ENCODE assay signal across 9 mouse cellular contexts in genomic region chrX:103447539-103448169, GRCm38 (mm10). TPM values are rescaled to one million over a fixed set of nuclear protein-coding genes. Genes with fewer than 3 reads are reported as not detected.
DNase-seq lines count a peak whose midpoint lies in the region; ATAC-seq and TF ChIP-seq lines count a peak whose summit lies in the region.
"Had no signal": no experiment of that assay in that cellular context is flagged by ENCODE, and none has a peak within 500 bp of the region (broad histone marks: within the 10 kb centered on the region; RNA-seq: fewer than 3 reads in every experiment).

No protein-coding gene starts in this region.

- 9% methylated on average over 34 of the region's 34 CpGs for WGBS in heart, adult 2 months
- WGBS in heart, embryonic 11.5 days (ENCODE audit: insufficient replicate concordance) = 9% methylated on average over 34 of the region's 34 CpGs
- WGBS in liver, postnatal 0 days (ENCODE audit: insufficient replicate concordance) = 13% methylated on average over 34 of the region's 34 CpGs
- 8% methylated on average over 34 of the region's 34 CpGs for WGBS in neural tube, embryonic 13.5 days

- 0 out of 2 replicates have a peak overlapping the region, but pooled peaks have one; percentile 12 for H3K27ac ChIP-seq in heart, adult 2 months
- H3K27ac ChIP-seq in heart, embryonic 11.5 days (ENCODE audit: low read depth, low read length) = no peak overlapping the region
- no peak overlapping the region for H3K27ac ChIP-seq in liver, postnatal 0 days (ENCODE audit: low read depth)
- no peak overlapping the region for H3K27ac ChIP-seq in neural tube, embryonic 13.5 days (replicated peaks)

- intact Hi-C loops in heart, adult 2 months (cut with DNase I) = no loop called here

- TF ChIP-seq CTCF in heart, adult 2 months (IDR thresholded peaks at IDR 0.05) = no peak
- TF ChIP-seq CTCF in liver, postnatal 0 days (IDR thresholded peaks at IDR 0.05; ENCODE audit: low read depth) = no peak

- H3K36me3 ChIP-seq in heart, adult 2 months (ENCODE audit: control insufficient read depth, insufficient read depth, low read length) = no peaks in the 10 kb centered on the region
- no peaks in the 10 kb centered on the region for H3K36me3 ChIP-seq in heart, embryonic 11.5 days (ENCODE audit: control insufficient read depth, insufficient read depth, low read length)
- H3K36me3 ChIP-seq in liver, postnatal 0 days (replicated peaks; ENCODE audit: insufficient read depth, low read length) = no peaks in the 10 kb centered on the region
- no peaks in the 10 kb centered on the region for H3K36me3 ChIP-seq in neural tube, embryonic 13.5 days

- H3K9ac ChIP-seq in heart, adult 2 months (ENCODE audit: low read depth, low read length) = no peak overlapping the region
- peak overlapping the region; percentile 34; the same call in 1 of the 2 replicates for H3K9ac ChIP-seq in heart, embryonic 11.5 days (ENCODE audit: low read depth, low read length)
- H3K9ac ChIP-seq in liver, postnatal 0 days (replicated peaks) = no peak overlapping the region
- peak overlapping the region; percentile 43; the same call in 1 of the 2 replicates for H3K9ac ChIP-seq in neural tube, embryonic 13.5 days

- H3K9me3 ChIP-seq in heart, embryonic 11.5 days (replicated peaks; ENCODE audit: control insufficient read depth, low read length) = no peaks in the 10 kb centered on the region
- no peaks in the 10 kb centered on the region for H3K9me3 ChIP-seq in liver, postnatal 0 days (ENCODE audit: low read length)
- H3K9me3 ChIP-seq in neural tube, embryonic 13.5 days = no peaks in the 10 kb centered on the region

- H3K4me1 ChIP-seq in heart, adult 2 months (ENCODE audit: control insufficient read depth, insufficient read depth, low read length) = no peaks in the 10 kb centered on the region
- H3K4me1 ChIP-seq in heart, embryonic 11.5 days (ENCODE audit: control insufficient read depth, insufficient read depth, low read length) = no peaks in the 10 kb centered on the region
- peaks cover 3% of the 10 kb centered on the region; the same call in 1 of the 2 replicates for H3K4me1 ChIP-seq in liver, postnatal 0 days (ENCODE audit: insufficient read depth)
- H3K4me1 ChIP-seq in neural tube, embryonic 13.5 days (replicated peaks) = no peaks in the 10 kb centered on the region

- no peaks in the 10 kb centered on the region for H3K79me2 ChIP-seq in heart, adult 2 months (replicated peaks; ENCODE audit: control insufficient read depth, insufficient read depth, low read length)

- no peak for TF ChIP-seq POLR2A in heart, adult 2 months (IDR thresholded peaks at IDR 0.05; ENCODE audit: insufficient read depth, low read depth, low read length)

- DNase-seq in heart, adult 2 months = peak in 1 of 2 experiments; percentile 30
- DNase-seq in heart, adult 8-10 months (ENCODE audit: low spot score) = no peak
- peak; percentile 21 to 68 for DNase-seq in cerebellum, postnatal 14 days
- peak; percentile 2 to 38 for DNase-seq in kidney, adult 8-10 months
- DNase-seq in liver, postnatal 0 days = peak; percentile 13
- peak; percentile 27 for DNase-seq in thymus, postnatal 25 days

- H3K4me2 ChIP-seq in heart, embryonic 11.5 days = peak overlapping the region; percentile 69
- peak overlapping the region; percentile 64 for H3K4me2 ChIP-seq in liver, postnatal 0 days (ENCODE audit: low read depth, low read length)
- H3K4me2 ChIP-seq in neural tube, embryonic 13.5 days = peak overlapping the region; percentile 62

- peaks cover 2% of the 10 kb centered on the region; the same call in 1 of the 2 replicates for H3K27me3 ChIP-seq in heart, adult 2 months (ENCODE audit: control insufficient read depth, insufficient read depth, low read length)
- peaks cover 34% of the 10 kb centered on the region for H3K27me3 ChIP-seq in heart, embryonic 11.5 days (ENCODE audit: control insufficient read depth, insufficient read depth, low read length)
- H3K27me3 ChIP-seq in liver, postnatal 0 days (ENCODE audit: insufficient read depth, low read length) = peaks cover 22% of the 10 kb centered on the region
- H3K27me3 ChIP-seq in neural tube, embryonic 13.5 days = peaks cover 75% of the 10 kb centered on the region
- H3K27me3 ChIP-seq: CH12.LX had no signal

- no peak for TF ChIP-seq EP300 in heart, adult 2 months (IDR thresholded peaks at IDR 0.05; ENCODE audit: insufficient read depth, low read depth, low read length)
- no peak for TF ChIP-seq EP300 in liver, postnatal 0 days (IDR thresholded peaks at IDR 0.05; ENCODE audit: low read depth)

- H3K4me3 ChIP-seq in heart, adult 2 months = peak overlapping the region; percentile 44
- peak overlapping the region; percentile 40 for H3K4me3 ChIP-seq in heart, embryonic 11.5 days (ENCODE audit: low read depth, low read length)
- H3K4me3 ChIP-seq in liver, postnatal 0 days (ENCODE audit: low read depth, low read length) = peak overlapping the region; percentile 29
- H3K4me3 ChIP-seq in neural tube, embryonic 13.5 days = peak overlapping the region; percentile 31

- no peak for ATAC-seq in heart, embryonic 11.5 days (replicated peaks; ENCODE audit: insufficient number of reproducible peaks, low FRiP score, low TSS enrichment)
- peak; percentile 27; the same call in 1 of the 2 replicates for ATAC-seq in liver, postnatal 0 days
- peak; percentile 27; the same call in 1 of the 2 replicates for ATAC-seq in neural tube, embryonic 13.5 days (ENCODE audit: low read depth)

RNA-seq across cellular contexts. Expression of gene Gm26992, which starts 25.8 kb away (rescaled TPM):
- total RNA-seq in heart, adult 2 months (2021) = not detected
- polyA plus RNA-seq in heart, adult 2 months (2012; rRNA removed) = 0.67 TPM in 1 of 2 replicates, not detected in the other
- not detected for total RNA-seq in heart, adult 8-10 months (2022)
- polyA plus RNA-seq in heart, embryonic 11.5 days (2014; fragmentation: Nextera tagmentation; extraction: Ambion mirVana) = not detected in 2 replicates
- polyA plus RNA-seq in liver, postnatal 0 days (2015; fragmentation: Nextera tagmentation; extraction: Ambion mirVana) = not detected in 2 replicates
- not detected in 2 replicates for polyA plus RNA-seq in neural tube, embryonic 13.5 days (2015; fragmentation: Nextera tagmentation; extraction: Ambion mirVana)
- total RNA-seq: CH12.LX had no signal

RNA-seq across cellular contexts. Expression of gene Tsx, which starts 33.4 kb away (rescaled TPM):
- not detected for total RNA-seq in heart, adult 2 months (2021)
- 0.38 TPM in 1 of 2 replicates, not detected in the other for polyA plus RNA-seq in heart, adult 2 months (2012; rRNA removed)
- not detected for total RNA-seq in heart, adult 8-10 months (2022)
- 0.27 TPM in 1 of 2 replicates, not detected in the other for polyA plus RNA-seq in heart, embryonic 11.5 days (2014; fragmentation: Nextera tagmentation; extraction: Ambion mirVana)
- not detected in 2 replicates for polyA plus RNA-seq in liver, postnatal 0 days (2015; fragmentation: Nextera tagmentation; extraction: Ambion mirVana)
- polyA plus RNA-seq in neural tube, embryonic 13.5 days (2015; fragmentation: Nextera tagmentation; extraction: Ambion mirVana) = 0.66 TPM in 1 of 2 replicates, not detected in the other
- total RNA-seq: CH12.LX had no signal

Comparison
In these comparisons a context has a peak if more than half of its experiments do, and no peak if none do; other contexts are left out.
1. H3K9ac ChIP-seq: peak in heart, embryonic 11.5 days (single experiment) and neural tube, embryonic 13.5 days (single experiment); none in heart, adult 2 months (single experiment) and liver, postnatal 0 days (single experiment).
2. Peak in every context shown above with its lines, with median percentiles within 50 percentile points of each other: H3K4me3 ChIP-seq and H3K4me2 ChIP-seq.